Mouse (Mus musculus) left cerebral cortex, adult 2 months (tissue): ENCODE results near the gene Btbd11. TPM values are rescaled to one million over a fixed set of nuclear protein-coding genes. Genes with fewer than 3 reads are reported as not detected.

ENCODE experiments used
- DNase-seq, 2 experiments: peaks; one replicate each; pipeline ENCODE4 v3.0.0; 2021 to 2022; ENCODE audit warnings: low spot score in 2 of 2, mixed read lengths in 1 of 2; ENCODE audit errors: extremely low spot score in 1 of 2
- H3K27ac ChIP-seq: fragments of 200-600 bp; 2 replicates; pipeline ENCODE4 v1.8.1; 2022
- H3K4me3 ChIP-seq: fragments of 200-600 bp; 2 replicates; pipeline ENCODE4 v1.8.1; 2022
- CTCF ChIP-seq: fragments of 200-600 bp; IDR thresholded peaks from 2 replicates; pipeline ENCODE4 v1.8.1; 2022; ENCODE audit warnings: antibody characterized with exemption, mild to moderate bottlenecking, moderate library complexity
- intact Hi-C: fragments of 180-260 bp; cut with DNase I; formaldehyde crosslinking; loops from one replicate; pipeline ENCODE4 v1.15.1; 2025
- total RNA-seq, 2 experiments: library from RNA; stranded (reverse); gene quantifications; 2 replicates each; pipeline ENCODE4 v1.2.3; 2021

The Btbd11 gene
- total RNA-seq, 2 experiments from 2014 or later: 26.9 to 33.7 TPM

DNA sequence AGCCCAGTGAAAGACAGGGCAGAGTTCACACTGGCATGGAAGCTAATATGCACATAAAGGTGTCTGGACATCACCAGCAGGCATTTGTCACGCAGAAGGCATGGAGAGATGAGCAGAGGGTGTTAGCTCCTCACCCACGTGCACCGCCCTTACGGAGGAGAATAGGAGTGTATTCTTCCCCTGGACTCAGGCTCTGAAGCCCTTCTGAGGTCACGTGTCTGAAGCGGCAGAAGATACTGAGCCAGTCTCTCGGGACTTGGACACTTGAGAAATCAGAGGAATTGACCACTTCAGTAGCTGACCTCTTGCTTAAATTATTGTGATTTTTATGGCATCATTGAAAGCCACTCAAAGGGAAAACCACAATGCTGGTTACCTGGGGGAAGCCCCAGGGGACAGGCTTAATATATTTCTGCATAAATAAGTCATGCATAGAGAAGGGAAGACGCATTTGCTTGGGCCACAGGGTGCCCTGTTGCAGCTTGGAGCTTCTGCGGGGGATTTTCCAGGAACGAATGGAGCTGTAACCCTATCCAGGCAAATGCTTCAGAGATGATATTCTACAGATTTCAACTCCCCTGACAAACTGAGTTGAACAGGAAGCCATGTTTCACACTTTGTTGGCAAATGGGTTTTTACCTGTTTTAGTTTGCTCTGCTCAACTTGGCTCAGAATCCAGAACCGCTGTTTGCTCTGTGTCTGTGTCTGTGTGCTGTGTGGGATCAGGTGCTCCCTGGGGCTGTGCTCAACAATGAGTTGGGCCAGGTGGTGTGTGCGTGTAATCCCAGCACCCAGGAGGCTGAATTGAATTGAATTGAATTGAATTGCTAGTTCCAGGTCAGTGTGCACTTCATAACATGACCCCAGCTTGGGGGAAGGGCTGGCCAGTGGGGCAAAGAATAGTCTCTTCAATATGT lies 231.1 kb downstream of the Btbd11 start:
- TF ChIP-seq CTCF: no peak
- intact Hi-C loops: no loop called here
- H3K27ac ChIP-seq: no peak overlapping the region
- no peak for DNase-seq
- H3K4me3 ChIP-seq: no peak overlapping the region

DNA sequence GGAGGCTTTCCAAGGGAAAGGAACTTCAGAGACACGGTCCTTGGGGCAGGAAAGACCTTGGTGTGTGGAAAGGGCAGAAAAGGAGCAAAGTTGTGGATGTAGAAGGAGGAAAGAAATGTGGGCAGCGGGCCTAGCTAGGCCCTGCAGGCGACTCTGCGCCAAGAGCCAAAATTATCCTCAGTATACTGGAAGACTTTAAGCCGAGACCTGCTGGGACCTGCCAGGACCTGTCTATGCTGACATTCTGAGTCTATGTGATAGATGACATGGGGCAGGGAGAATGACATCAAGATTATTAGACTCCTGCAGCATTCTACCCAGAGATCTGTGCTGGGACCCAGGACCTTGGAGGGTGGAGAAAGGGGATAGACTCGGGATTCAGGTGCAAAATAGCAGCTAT lies 234.5 kb downstream of the Btbd11 start:
- no peak for DNase-seq
- intact Hi-C loops: no loop called here
- Histone ChIP-seq H3K27ac (no peak overlapping the region), H3K4me3 (no peak overlapping the region)
- TF ChIP-seq CTCF: no peak

- intact Hi-C loops: loop anchor here (2.0 to 5.0 kb wide), 3 partner anchors 82 to 404 kb away; partner anchors contain the start of gene Btbd11
- H3K27ac ChIP-seq: peak overlapping the region; percentile 36; the same call in 1 of the 2 replicates
These were observed 238.0 kb downstream of the Btbd11 start for GRCm38 (mm10) chr10:85624504-85625169.

DNA sequence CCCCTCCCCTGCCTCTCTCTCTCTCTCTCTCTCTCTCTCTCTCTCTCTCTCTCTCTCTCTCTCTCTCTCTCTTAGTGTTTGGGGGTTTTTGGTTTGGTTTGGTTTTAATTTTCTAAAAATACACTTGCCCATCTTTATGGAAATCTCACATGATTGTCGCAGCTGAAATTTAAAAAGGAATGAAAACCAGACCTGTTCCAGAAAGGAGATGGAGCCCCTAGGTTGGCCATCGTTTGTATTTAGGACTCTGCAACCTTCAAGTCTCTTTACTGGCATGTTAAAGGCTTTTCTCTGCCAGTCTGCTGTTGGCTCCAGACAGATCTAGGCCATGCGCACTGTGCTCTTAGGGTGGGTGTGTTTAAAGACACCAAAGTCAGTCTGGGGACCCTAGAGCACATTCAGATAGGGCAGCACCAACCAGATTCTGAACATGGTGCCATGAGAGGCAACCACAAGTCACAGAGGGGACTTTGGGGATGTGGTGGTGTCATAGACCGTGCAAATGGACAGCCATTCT lies 238.6 kb downstream of the Btbd11 start:
- no peak for DNase-seq
- Histone ChIP-seq H3K27ac (no peak overlapping the region), H3K4me3 (no peak overlapping the region; the same call in 1 of the 2 replicates)
- intact Hi-C loops: loop anchor here (2.0 to 5.0 kb wide), 3 partner anchors 83 to 404 kb away; partner anchors contain the start of gene Btbd11
- no peak for TF ChIP-seq CTCF

More at GRCm38 (mm10) chr10:85624504-85625169, 238.0 kb downstream of the Btbd11 start:
- peak; percentile 59 to 60 for DNase-seq
- peak overlapping the region; percentile 51 for H3K4me3 ChIP-seq
- peak; percentile 52 for TF ChIP-seq CTCF

GRCm38 (mm10) chr10:85632030-85632429 lies 245.4 kb downstream of the Btbd11 start:
- no peak for DNase-seq
- Histone ChIP-seq H3K27ac (no peak overlapping the region), H3K4me3 (no peak overlapping the region)
- TF ChIP-seq CTCF: no peak
- intact Hi-C loops: no loop called here

DNA sequence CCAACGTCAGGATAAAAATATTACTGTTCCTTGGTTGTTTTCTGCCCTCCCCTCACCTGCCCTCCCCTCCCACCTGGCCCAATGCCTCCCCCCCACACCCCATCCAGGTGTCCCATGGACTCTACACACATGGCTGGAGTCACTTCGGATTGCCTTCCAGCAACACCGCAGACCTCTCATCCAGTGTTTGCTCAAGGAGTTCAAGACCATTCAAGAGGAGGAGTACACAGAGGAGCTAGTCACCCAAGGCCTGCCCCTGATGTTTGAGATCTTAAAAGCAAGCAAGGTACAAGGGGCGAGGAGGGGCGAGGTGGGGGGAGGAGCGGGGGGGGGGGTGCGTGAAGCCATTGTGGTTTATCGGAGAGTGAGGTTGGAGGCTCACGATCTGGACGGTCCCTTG lies 247.0 kb downstream of the Btbd11 start:
- intact Hi-C loops: no loop called here
- TF ChIP-seq CTCF: no peak
- no peak overlapping the region for H3K4me3 ChIP-seq
- H3K27ac ChIP-seq: no peak overlapping the region
- no peak for DNase-seq

DNA sequence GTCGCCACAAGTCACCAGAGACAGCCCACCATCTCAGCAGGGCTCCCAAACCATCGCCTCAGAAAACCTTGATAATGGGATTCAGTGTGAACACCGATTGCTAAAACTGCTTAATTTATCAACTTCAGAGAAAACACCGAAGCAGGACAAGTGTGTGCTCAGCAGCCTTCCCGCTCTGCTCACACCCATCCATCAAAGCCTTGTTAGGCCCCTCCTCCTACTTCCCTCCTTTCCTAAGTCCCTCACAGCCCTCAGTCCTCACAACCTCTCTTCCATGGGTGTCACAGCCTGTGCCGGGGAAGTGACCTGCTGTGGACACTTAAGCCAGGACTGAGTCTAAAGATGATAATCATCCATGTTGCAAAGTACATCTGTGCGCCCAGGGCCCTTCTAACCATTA lies 251.0 kb downstream of the Btbd11 start:
- TF ChIP-seq CTCF: no peak
- intact Hi-C loops: no loop called here
- no peak for DNase-seq
- Histone ChIP-seq H3K27ac (no peak overlapping the region), H3K4me3 (no peak overlapping the region)

DNA sequence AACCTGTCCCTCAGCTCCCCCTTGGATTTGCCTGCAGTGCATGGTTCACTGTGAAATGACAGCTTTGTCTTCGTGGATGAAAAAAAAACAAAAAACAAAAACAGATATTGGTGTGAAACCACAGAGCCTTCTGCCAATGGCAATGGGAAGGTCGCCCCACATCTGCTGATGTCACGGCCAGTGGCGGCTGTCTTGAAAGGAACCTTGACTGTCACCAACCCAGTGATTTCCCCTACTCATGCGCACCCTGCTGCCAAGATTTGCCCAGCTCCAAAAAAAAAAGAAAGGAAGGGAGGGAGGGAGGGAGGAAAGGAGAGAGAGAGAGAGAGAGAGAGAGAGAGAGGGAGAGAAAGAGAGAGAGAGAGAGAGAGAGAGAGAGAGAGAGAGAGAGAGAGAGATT lies 251.5 kb downstream of the Btbd11 start:
- no peak for DNase-seq
- intact Hi-C loops: no loop called here
- no peak for TF ChIP-seq CTCF
- no peak overlapping the region for H3K27ac ChIP-seq
- H3K4me3 ChIP-seq: no peak overlapping the region

DNA sequence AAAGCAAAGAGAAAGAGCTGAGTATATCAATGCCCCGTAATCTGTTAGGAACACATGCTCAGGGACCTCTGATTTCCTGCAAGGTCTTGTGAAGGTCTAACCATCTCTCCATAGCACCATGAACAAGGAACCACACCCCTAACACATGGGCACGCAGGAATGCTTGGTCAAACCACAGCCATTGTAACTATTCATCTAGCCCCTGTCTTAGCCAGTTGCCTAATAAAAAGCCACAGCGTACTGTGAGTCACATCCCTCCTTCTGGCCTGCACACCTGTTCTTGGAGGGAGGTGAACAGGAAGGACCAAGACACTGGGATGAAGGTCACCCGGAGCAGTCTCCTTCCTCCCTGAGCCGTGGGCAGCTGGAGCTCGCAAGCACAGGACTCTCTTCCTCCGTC lies 253.0 kb downstream of the Btbd11 start:
- Histone ChIP-seq H3K4me3 (no peak overlapping the region), H3K27ac (no peak overlapping the region)
- intact Hi-C loops: no loop called here
- DNase-seq: no peak
- TF ChIP-seq CTCF: no peak

- H3K4me3 ChIP-seq: no peak overlapping the region
- DNase-seq: no peak
- intact Hi-C loops: no loop called here
- no peak overlapping the region for H3K27ac ChIP-seq
- TF ChIP-seq CTCF: no peak
These were observed 253.8 kb downstream of the Btbd11 start for GRCm38 (mm10) chr10:85640408-85640807.

DNA sequence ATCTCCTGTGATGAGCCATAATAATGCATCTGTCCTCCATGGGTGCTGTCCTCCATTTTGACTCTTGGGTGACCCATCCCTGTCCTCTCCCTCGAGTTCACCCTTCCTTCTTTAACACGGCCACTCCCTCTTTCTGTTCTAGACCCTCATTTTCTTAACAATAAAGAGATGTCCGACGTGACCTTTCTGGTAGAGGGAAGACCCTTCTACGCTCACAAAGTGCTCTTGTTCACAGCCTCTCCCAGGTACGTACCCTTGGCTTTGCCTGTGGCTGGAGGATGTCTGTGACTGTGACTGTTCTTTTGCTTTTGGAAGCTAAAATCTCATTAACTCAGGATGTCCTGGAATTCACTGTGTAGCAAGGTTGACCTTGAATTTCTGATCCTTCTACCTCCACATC lies 258.7 kb downstream of the Btbd11 start:
- no peak for DNase-seq
- intact Hi-C loops: no loop called here
- TF ChIP-seq CTCF: no peak
- Histone ChIP-seq H3K27ac (no peak overlapping the region), H3K4me3 (no peak overlapping the region)

- H3K27ac ChIP-seq: no peak overlapping the region
- peak; percentile 45 to 54 for DNase-seq
- intact Hi-C loops: loop anchor here (1.0 kb wide), 1 partner anchor 430 kb away; no protein-coding TSS in a partner anchor
- H3K4me3 ChIP-seq: no peak overlapping the region
- peak; percentile 82 for TF ChIP-seq CTCF
These were observed 265.1 kb downstream of the Btbd11 start for GRCm38 (mm10) chr10:85651706-85652105.
